Mouse (Mus musculus) limb, embryonic 11.5 days (tissue): ENCODE results near the gene Hnrnpl. TPM values are rescaled to one million over a fixed set of nuclear protein-coding genes. Genes with fewer than 3 reads are reported as not detected.

Experiments
- ATAC-seq: fragments of 200-750 bp; cut with Nextera tagmentation; 2 replicates; pipeline ENCODE4 v1.8.0; 2017; ENCODE audit warnings: low read depth; ENCODE audit not compliant: insufficient number of reproducible peaks, low FRiP score, low TSS enrichment
- DNase-seq: peaks from one replicate; pipeline ENCODE4 v3.0.0-alpha.2; 2015; ENCODE audit warnings: low spot score
- H3K27ac ChIP-seq: fragments of 300-500 bp; sonication (generic); replicated peaks from 2 replicates; pipeline ENCODE4 v1.5.1; 2014; ENCODE audit warnings: low read depth, mild to moderate bottlenecking, low read length
- H3K27me3 ChIP-seq: fragments of 300-500 bp; sonication (generic); 2 replicates; pipeline ENCODE4 v1.6.1; 2014; ENCODE audit warnings: mild to moderate bottlenecking, low read length, mixed read lengths; ENCODE audit not compliant: control insufficient read depth, insufficient read depth
- H3K36me3 ChIP-seq: fragments of 300-500 bp; sonication (generic); 2 replicates; pipeline ENCODE4 v1.6.1; 2014; ENCODE audit warnings: mild to moderate bottlenecking, low read length, moderate library complexity, mixed read lengths; ENCODE audit not compliant: control insufficient read depth, insufficient read depth
- H3K4me1 ChIP-seq: fragments of 300-500 bp; sonication (generic); 2 replicates; pipeline ENCODE4 v1.6.1; 2014; ENCODE audit warnings: low read length, mixed read lengths; ENCODE audit not compliant: control insufficient read depth, insufficient read depth
- H3K4me2 ChIP-seq: fragments of 300-500 bp; sonication (generic); 2 replicates; pipeline ENCODE4 v1.6.1; 2014; ENCODE audit warnings: low read depth, mild to moderate bottlenecking, moderate library complexity; ENCODE audit not compliant: severe bottlenecking
- H3K4me3 ChIP-seq: fragments of 300-500 bp; sonication (generic); 2 replicates; pipeline ENCODE4 v1.5.1; 2014; ENCODE audit warnings: low read depth, low read length
- H3K9ac ChIP-seq: fragments of 300-500 bp; sonication (generic); 2 replicates; pipeline ENCODE4 v1.6.1; 2014; ENCODE audit warnings: mild to moderate bottlenecking, low read length
- H3K9me3 ChIP-seq: fragments of 300-500 bp; sonication (generic); 2 replicates; pipeline ENCODE4 v1.6.1; 2016; ENCODE audit warnings: low read length; ENCODE audit not compliant: control insufficient read depth
- WGBS: fragments of 180-500 bp; shearing (Covaris S2); extraction: QIAGEN DNeasy Blood & Tissue Kit; methylation state at CpG from one replicate; pipeline ENCODE4 v1.1.7; 2014; 5-methylcytosine and 5-hydroxymethylcytosine counted together
- polyA plus RNA-seq: library from polyadenylated mRNA; unstranded; fragments of >200 nt; fragmentation: Nextera tagmentation; extraction: Ambion mirVana; gene quantifications from 2 replicates; pipeline ENCODE4 v1.2.1, GENCODE M21; 2014

The Hnrnpl gene
- polyA plus RNA-seq, 1 experiment from 2014 or later, result 362 TPM

GRCm38 (mm10) chr7:28812436-28812835, 4.1 kb downstream of the Hnrnpl start:
- DNase-seq (no peak), ATAC-seq (no peak)
- WGBS, result 85% methylated on average over 4 of the region's 4 CpGs
- H3K4me2 ChIP-seq, result peak overlapping the region; percentile 90
- no peak overlapping the region for H3K27ac ChIP-seq
- H3K27me3 ChIP-seq, result no peaks in the 10 kb centered on the region
- peak overlapping the region; percentile 96 for H3K9ac ChIP-seq
- H3K4me3 ChIP-seq, result peak overlapping the region; percentile 85
- peaks cover 43% of the 10 kb centered on the region for H3K36me3 ChIP-seq
- no peaks in the 10 kb centered on the region for H3K9me3 ChIP-seq
- peaks cover 23% of the 10 kb centered on the region for H3K4me1 ChIP-seq

- ATAC-seq (no peak), DNase-seq (no peak)
- WGBS, result 89% methylated on average over 5 of the region's 5 CpGs
- Histone ChIP-seq H3K27me3 (no peaks in the 10 kb centered on the region), H3K4me1 (peaks cover 19% of the 10 kb centered on the region), H3K9ac (no peak overlapping the region), H3K36me3 (peaks cover 47% of the 10 kb centered on the region), H3K4me2 (peak overlapping the region; percentile 90; the same call in 1 of the 2 replicates), H3K4me3 (peak overlapping the region; percentile 85), H3K27ac (no peak overlapping the region), H3K9me3 (no peaks in the 10 kb centered on the region)
These were observed 4.6 kb downstream of the Hnrnpl start for GRCm38 (mm10) chr7:28812949-28813348.

GRCm38 (mm10) chr7:28814306-28815034, 6.1 kb downstream of the Hnrnpl start:
- no peak overlapping the region for H3K9ac ChIP-seq
- peaks cover 59% of the 10 kb centered on the region for H3K36me3 ChIP-seq
- H3K4me2 ChIP-seq, result no peak overlapping the region
- no peak for DNase-seq
- peaks cover 14% of the 10 kb centered on the region for H3K4me1 ChIP-seq
- ATAC-seq, result no peak
- no peaks in the 10 kb centered on the region for H3K27me3 ChIP-seq
- WGBS, result 91% methylated on average over 5 of the region's 5 CpGs
- no peak overlapping the region for H3K4me3 ChIP-seq
- no peaks in the 10 kb centered on the region for H3K9me3 ChIP-seq
- no peak overlapping the region for H3K27ac ChIP-seq

GRCm38 (mm10) chr7:28815230-28815629, 6.9 kb downstream of the Hnrnpl start:
- Histone ChIP-seq H3K27me3 (no peaks in the 10 kb centered on the region), H3K4me2 (no peak overlapping the region), H3K4me1 (peaks cover 14% of the 10 kb centered on the region), H3K27ac (no peak overlapping the region), H3K9me3 (no peaks in the 10 kb centered on the region), H3K4me3 (no peak overlapping the region), H3K9ac (no peak overlapping the region), H3K36me3 (peaks cover 66% of the 10 kb centered on the region)
- ATAC-seq (no peak), DNase-seq (no peak)
- 94% methylated on average over 9 of the region's 9 CpGs for WGBS

GRCm38 (mm10) chr7:28816201-28816600, 7.9 kb downstream of the Hnrnpl start:
- peaks cover 74% of the 10 kb centered on the region for H3K36me3 ChIP-seq

GRCm38 (mm10) chr7:28816920-28817319, 8.6 kb downstream of the Hnrnpl start:
- H3K4me2 ChIP-seq, result no peak overlapping the region
- WGBS, result 94% methylated on average over 10 of the region's 10 CpGs
- H3K9me3 ChIP-seq, result no peaks in the 10 kb centered on the region
- H3K36me3 ChIP-seq, result peaks cover 80% of the 10 kb centered on the region
- no peaks in the 10 kb centered on the region for H3K27me3 ChIP-seq
- H3K4me1 ChIP-seq, result peaks cover 14% of the 10 kb centered on the region
- DNase-seq, result no peak
- no peak for ATAC-seq
- H3K27ac ChIP-seq, result no peak overlapping the region
- H3K9ac ChIP-seq, result no peak overlapping the region
- H3K4me3 ChIP-seq, result no peak overlapping the region

More at GRCm38 (mm10) chr7:28816201-28816600, 7.9 kb downstream of the Hnrnpl start:
- Histone ChIP-seq H3K4me2 (no peak overlapping the region), H3K27me3 (no peaks in the 10 kb centered on the region), H3K4me3 (no peak overlapping the region), H3K4me1 (peaks cover 14% of the 10 kb centered on the region), H3K9me3 (no peaks in the 10 kb centered on the region), H3K27ac (no peak overlapping the region), H3K9ac (no peak overlapping the region)
- DNase-seq (no peak), ATAC-seq (no peak)
- 91% methylated on average over 9 of the region's 9 CpGs for WGBS

- H3K4me3 ChIP-seq, result no peak overlapping the region
- 79% methylated on average over 6 of the region's 6 CpGs for WGBS
- no peaks in the 10 kb centered on the region for H3K9me3 ChIP-seq
- H3K27ac ChIP-seq, result no peak overlapping the region
- peaks cover 82% of the 10 kb centered on the region for H3K36me3 ChIP-seq
- no peak overlapping the region for H3K9ac ChIP-seq
- no peak overlapping the region for H3K4me2 ChIP-seq
- H3K4me1 ChIP-seq, result peaks cover 10% of the 10 kb centered on the region; the same call in 1 of the 2 replicates
- DNase-seq (no peak), ATAC-seq (no peak)
- no peaks in the 10 kb centered on the region for H3K27me3 ChIP-seq
These were observed 9.2 kb downstream of the Hnrnpl start for GRCm38 (mm10) chr7:28817524-28817923.

- Histone ChIP-seq H3K9me3 (no peaks in the 10 kb centered on the region), H3K27ac (no peak overlapping the region), H3K9ac (peak overlapping the region; percentile 17; the same call in 1 of the 2 replicates), H3K36me3 (peaks cover 80% of the 10 kb centered on the region), H3K4me1 (peaks cover 7% of the 10 kb centered on the region; the same call in 1 of the 2 replicates), H3K4me2 (no peak overlapping the region), H3K4me3 (no peak overlapping the region), H3K27me3 (no peaks in the 10 kb centered on the region)
- DNase-seq, result no peak
- no peak for ATAC-seq
- WGBS, result 86% methylated on average over 4 of the region's 4 CpGs
These were observed 9.6 kb downstream of the Hnrnpl start for GRCm38 (mm10) chr7:28817957-28818356.
